Mouse (Mus musculus): ENCODE data around the gene Elmo1.

- TF ChIP-seq CTCF (IDR thresholded peaks at IDR 0.05; ENCODE audit: low read depth, low read length) (no peak), POLR2A (IDR thresholded peaks at IDR 0.05; ENCODE audit: insufficient read depth, low read length) (no peak)
Measured at GRCm38 (mm10) chr13:20105996-20106395, 15.6 kb downstream of the Elmo1 start.

Data from ES-Bruce4 (cell line).